In the genomic region with DNA sequence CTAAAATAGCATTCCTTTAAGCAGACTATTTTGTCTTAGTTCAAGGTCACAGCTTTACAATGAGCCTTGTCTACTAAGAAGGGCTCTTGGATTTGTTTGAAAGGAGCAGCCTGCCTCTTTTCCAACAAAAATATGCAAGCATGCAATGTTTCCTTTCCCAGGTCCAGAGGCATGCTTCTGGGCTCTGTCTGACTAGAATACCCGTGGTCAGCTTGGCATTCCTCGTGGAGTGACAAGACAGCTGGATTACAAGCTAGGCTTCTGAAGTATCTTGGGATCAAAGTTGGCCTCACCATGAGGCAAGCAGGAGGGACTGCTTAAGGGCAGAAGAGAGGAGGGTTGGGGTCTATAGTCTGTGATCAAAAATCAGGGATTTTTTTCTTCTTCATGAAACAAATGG, we compare ENCODE assay signal across 26 mouse cellular contexts. TPM values are rescaled to one million over a fixed set of nuclear protein-coding genes. Genes with fewer than 3 reads are reported as not detected.
DNase-seq lines count a peak whose midpoint lies in the region; ATAC-seq and TF ChIP-seq lines count a peak whose summit lies in the region.
"Had no signal": no experiment of that assay in that cellular context is flagged by ENCODE, and none has a peak within 500 bp of the region (broad histone marks: within the 10 kb centered on the region; RNA-seq: fewer than 3 reads in every experiment).

No protein-coding gene starts in this region.

- H3K4me3 ChIP-seq in gastrocnemius, adult 2 months: no peak overlapping the region
- H3K4me3 ChIP-seq: embryonic facial prominence, embryonic 12.5 days; forebrain, embryonic 12.5 days; heart, embryonic 15.5 days; hindbrain, embryonic 10.5 days had no signal

- intact Hi-C loops in gastrocnemius, adult 2 months (cut with DNase I): loop anchor here (10.0 kb wide), 3 partner anchors 394 to 554 kb away; a partner anchor contains a TSS

- H3K27ac ChIP-seq in gastrocnemius, adult 2 months: peak overlapping the region; percentile 60
- H3K27ac ChIP-seq: embryonic facial prominence, embryonic 12.5 days; forebrain, embryonic 12.5 days; heart, embryonic 15.5 days; hindbrain, embryonic 10.5 days; hindbrain, embryonic 14.5 days had no signal

- no peak for ATAC-seq in megakaryocyte progenitor cell, adult 5-6 weeks (replicated peaks; ENCODE audit: poor library complexity)
- ATAC-seq: activated CD4-positive, CD25-positive, alpha-beta regulatory T cell, adult 4 months; CD4-positive, CD25-positive, alpha-beta regulatory T cell, adult 4 months; forebrain, embryonic 16.5 days; intestine, embryonic 16.5 days; Patski had no signal

- DNase-seq in gastrocnemius, adult 2 months: peak; percentile 42
- no peak for DNase-seq in gastrocnemius, postnatal 4 days (ENCODE audit: low spot score in 2 of 2)
- DNase-seq in Muller cell, postnatal 12 days (ENCODE audit: inconsistent ontology term): peak; percentile 65
- peak; percentile 17 for DNase-seq in mesoderm, embryonic 11.5 days (ENCODE audit: low read depth, low spot score)
- no peak for DNase-seq in left cerebral cortex, adult 9 months (ENCODE audit: low spot score in 2 of 2)
- DNase-seq: adrenal gland, adult 2 months; adrenal gland, postnatal 25 days; cerebellum, adult 18-20 months; cerebellum, adult 9-11 months; cerebellum, postnatal 36 days; embryo, embryonic 11 days; gastrocnemius, postnatal 25 days; heart, adult 18-20 months; heart, postnatal 14 days had no signal

- no peak for TF ChIP-seq CTCF in gastrocnemius, adult 2 months (IDR thresholded peaks at IDR 0.05)

RNA-seq across cellular contexts. Expression of a gene that starts 16.4 kb away (rescaled TPM):
- total RNA-seq in gastrocnemius, adult 2 months (2021): 10 to 100 TPM; 19.6 to 28.1 TPM
- 10 to 100 TPM; 31.3 to 32.6 TPM for total RNA-seq in gastrocnemius, postnatal 4 days (2021)
- not detected in 2 replicates for total RNA-seq in megakaryocyte progenitor cell, adult 5-6 weeks (2015)
- total RNA-seq in megakaryocyte progenitor cell, adult 5-6 weeks (2017): not detected in 2 replicates
- total RNA-seq: adrenal gland, adult 2 months; adrenal gland, postnatal 25 days; G1E had no signal

Comparison
In these comparisons a context has a peak if more than half of its experiments do, and no peak if none do; other contexts are left out.
1. DNase-seq: peak in gastrocnemius, adult 2 months (single experiment), Muller cell, postnatal 12 days (single experiment) and mesoderm, embryonic 11.5 days (single experiment); none in gastrocnemius, postnatal 4 days (0 of 2) and left cerebral cortex, adult 9 months (0 of 2).
2. RNA of a gene that starts 16.4 kb away (total RNA-seq): 31.3 to 32.6 TPM in gastrocnemius, postnatal 4 days and 19.6 to 28.1 TPM in gastrocnemius, adult 2 months; not detected in megakaryocyte progenitor cell, adult 5-6 weeks; every median in the first group is over 10 times any median in the second.